Mouse (Mus musculus): ENCODE results near the gene St3gal4.

Gene St3gal4

DNA sequence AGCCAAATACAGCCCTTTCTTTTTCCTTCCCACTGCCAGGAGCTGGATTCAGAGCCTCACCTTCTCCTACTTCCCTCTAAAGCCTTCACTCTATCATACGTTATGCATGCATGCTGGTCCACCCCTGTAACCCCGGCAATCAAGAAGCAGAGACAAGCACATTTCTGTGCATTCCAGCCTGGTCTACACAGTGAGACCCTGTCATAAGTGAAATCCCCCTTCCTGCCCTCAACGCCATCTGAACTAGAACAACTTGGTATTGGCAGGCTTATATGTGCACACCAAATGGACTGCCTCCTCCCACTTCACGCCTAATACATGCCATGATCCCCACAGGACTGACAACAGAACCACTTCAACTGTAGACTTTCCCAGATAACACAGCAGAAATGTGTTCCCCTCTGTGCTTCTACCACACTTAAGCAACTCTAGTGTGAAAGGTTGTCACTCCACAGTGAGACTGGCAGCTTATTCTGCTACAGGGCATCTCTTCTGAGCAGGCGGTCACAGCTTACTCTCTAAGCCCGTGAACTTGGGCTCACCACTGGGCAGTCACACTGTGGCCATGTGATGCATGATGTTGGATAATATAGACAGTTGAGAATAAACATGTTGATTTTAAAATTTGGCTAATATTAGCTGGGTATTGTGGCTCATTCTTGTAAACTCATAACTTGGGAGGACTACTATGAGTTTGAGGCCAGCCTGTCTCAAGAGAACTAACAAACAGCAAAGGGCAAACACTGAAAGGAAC, 68.2 kb downstream of the St3gal4 start:
- in situ Hi-C loops (cut with MboI, MseI) = no loop called here

DNA sequence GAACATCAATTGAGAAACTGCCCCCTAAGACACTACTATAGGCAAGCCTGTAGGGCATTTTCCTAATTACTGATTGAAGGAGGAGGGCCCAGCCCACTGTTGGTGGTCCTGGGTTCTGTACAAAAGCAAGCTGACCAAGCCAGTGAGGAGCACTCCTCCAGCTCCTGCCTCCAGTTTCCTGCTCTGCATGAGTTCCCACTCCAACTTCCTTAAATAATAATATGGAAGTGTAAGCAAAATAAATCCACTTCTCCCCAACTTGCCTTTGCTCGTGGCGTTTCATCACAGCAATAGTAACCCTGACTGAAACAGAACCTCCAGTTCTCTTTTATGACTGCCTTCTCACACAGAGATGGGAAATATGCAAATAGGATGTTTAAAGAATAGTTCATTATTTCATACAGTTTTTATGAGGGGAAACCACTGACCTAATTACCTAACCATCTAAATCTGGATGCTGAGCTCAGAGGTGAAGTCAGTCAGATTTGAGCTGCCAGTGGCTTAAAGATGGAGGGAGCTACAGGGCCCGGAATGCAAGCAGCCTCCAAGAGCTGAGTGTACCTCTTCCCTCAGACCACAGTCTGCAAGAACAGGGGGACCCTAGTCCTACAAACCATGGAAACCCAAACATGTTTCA, 69.1 kb downstream of the St3gal4 start:
- in situ Hi-C loops (cut with MboI, MseI) = no loop called here

DNA sequence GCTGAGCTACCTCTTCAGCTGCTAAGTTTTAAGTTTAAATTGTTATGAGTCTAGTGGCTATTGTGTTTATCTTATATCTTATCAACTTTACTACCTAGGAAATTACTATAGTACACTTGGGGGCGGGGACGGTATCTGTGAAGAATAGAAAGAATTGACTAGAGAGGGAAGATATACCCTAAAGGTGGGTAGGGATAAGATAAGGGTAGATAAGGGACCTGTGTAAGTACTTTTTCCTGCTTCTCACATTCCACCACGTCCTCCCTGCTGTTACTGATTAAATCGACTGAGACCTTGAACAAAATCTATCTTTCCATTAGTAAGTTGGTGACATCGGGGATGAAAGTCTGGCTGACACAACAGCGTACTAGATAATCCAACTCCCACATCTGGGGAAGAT, 70.6 kb downstream of the St3gal4 start:
- in situ Hi-C loops (cut with MboI, MseI) = no loop called here

DNA sequence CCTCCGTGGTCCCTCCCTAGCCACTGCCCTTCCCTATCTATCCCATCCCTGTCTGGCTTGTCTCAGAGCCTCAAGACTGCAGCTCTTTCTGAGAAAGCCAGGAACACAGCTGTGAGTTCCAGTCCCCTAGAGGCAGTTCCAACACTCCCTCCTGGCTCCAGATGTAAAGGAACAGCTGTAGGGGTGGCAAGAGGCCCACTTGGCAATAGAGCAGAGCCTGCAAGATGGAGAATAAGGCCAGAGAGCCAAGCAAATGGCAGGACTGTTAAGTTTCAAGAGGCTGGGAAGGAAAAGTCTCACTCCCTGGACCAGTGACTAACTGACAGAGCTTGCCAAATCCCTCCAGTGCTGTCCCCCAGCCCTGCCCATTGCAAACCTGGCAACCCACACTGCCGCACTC, 73.3 kb downstream of the St3gal4 start:
- in situ Hi-C loops (cut with MboI, MseI) = no loop called here

- in situ Hi-C loops (cut with MboI, MseI) = no loop called here
These were observed 74.0 kb downstream of the St3gal4 start for GRCm38 (mm10) chr9:35045031-35045531.

GRCm38 (mm10) chr9:35044458-35044857, 74.6 kb downstream of the St3gal4 start:
- in situ Hi-C loops (cut with MboI, MseI) = no loop called here

DNA sequence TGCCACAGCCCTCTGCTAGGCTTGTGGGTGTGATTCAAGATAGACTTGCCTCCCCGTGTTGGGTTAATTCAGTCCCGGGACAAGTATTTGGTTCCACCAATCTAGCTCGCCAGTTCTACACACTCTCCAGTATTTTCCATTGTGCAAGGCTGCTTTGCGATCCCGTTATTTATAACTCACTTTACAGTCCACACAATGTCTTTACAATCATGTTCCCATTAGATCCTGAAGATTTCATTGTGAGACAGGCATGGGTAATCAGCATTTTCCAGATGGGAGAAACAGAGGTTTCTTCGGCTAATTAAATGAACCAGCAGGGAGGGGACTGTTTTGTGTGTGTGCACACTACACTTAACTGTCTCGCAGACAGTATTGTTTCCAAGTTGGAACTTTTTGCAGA, 75.4 kb downstream of the St3gal4 start:
- in situ Hi-C loops (cut with MboI, MseI) = no loop called here

DNA sequence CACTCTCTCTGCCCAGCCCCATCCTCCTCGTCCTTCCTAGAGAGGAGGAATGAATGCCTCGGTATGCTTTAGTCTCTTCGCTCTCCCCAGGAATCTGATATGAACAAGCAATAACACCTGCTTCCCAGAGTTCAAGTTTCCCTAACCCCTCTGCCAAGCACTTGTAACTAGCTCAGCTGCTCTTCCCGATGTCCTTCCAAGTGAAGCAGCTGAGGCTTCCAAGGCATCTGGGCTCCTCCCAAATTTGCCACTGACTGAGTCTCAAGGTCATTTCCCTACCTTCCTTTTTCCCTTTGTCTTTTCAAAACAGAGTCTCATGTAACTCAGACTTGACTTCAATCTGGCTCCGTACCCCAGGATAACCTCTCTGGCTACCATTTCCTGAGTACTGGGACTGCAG, 77.6 kb downstream of the St3gal4 start:
- in situ Hi-C loops (cut with MboI, MseI) = no loop called here

- in situ Hi-C loops (cut with MboI, MseI) = no loop called here
These were observed 79.2 kb downstream of the St3gal4 start for GRCm38 (mm10) chr9:35039846-35040245.

DNA sequence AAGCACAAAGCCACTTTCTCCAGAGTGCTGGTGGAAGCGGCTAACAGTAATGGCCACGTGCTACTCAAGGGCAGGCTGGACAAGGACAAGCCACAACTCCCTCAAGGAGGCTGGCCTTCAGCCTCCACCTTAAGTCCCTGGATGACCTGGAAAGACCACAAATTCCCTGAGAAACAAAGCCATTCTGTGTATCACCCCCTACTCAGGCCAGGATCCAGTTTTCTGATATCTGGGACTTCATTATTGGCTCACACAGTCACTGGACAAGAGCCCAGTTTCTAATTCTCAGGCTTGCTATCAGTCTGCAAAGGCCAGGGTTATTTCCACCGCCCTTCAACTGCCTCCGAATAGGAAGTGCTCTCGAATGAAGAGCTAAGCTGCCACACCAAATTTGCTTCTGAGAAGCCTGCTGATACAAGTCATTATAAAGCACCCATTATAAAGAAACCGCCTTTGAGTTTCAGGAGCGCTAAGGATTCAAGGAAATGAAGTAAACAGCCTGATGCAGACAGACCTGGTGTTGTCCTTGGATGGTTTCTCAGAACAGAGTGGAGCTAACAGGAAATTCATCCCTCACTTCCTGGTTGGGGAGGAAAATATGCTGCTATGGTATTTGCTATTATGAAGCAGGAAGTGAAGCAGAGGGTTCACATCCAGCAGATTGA, 80.0 kb downstream of the St3gal4 start:
- in situ Hi-C loops (cut with MboI, MseI) = no loop called here

DNA sequence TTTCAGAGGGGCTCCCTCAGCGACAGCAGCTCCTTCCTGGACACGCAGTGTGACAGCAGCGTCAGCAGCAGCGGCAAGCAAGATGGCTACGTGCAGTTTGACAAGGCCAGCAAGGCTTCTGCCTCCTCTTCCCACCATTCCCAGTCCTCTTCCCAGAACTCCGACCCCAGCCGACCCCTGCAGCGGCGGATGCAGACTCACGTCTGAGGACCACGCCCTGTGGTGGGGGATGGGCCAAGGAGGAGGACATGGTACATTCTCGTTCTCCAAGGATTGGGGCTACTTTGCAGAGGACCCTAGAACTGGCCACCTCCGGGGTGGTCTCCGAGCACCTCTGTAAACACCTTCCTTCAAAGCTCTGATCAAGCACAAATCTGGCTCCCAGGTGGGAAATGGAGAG, 84.0 kb downstream of the St3gal4 start:
- in situ Hi-C loops (cut with MboI, MseI) = no loop called here

- in situ Hi-C loops (cut with MboI, MseI) = no loop called here
These were observed 86.6 kb downstream of the St3gal4 start for GRCm38 (mm10) chr9:35032457-35032856.

DNA sequence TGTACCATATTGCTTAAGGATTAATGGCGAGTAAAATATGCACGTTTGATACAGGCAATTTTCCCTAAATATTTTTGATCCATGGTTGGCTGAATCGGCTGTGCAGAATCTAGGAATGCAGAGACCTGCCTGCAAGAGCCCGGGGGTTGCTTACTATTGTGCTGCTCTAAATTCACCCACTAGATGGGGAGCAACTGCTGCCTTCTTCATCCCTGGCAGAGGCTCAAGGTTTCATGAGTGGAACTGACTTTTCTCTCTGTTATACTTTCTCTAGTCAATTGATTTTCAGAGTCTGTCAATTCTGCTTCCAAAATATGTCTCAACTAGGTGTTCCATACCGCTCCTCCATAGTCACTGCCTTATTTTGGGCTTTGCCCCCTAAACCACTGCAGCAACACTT, 88.2 kb downstream of the St3gal4 start:
- in situ Hi-C loops (cut with MboI, MseI) = no loop called here

GRCm38 (mm10) chr9:35027382-35027997, 91.6 kb downstream of the St3gal4 start:
- in situ Hi-C loops (cut with MboI, MseI) = no loop called here

DNA sequence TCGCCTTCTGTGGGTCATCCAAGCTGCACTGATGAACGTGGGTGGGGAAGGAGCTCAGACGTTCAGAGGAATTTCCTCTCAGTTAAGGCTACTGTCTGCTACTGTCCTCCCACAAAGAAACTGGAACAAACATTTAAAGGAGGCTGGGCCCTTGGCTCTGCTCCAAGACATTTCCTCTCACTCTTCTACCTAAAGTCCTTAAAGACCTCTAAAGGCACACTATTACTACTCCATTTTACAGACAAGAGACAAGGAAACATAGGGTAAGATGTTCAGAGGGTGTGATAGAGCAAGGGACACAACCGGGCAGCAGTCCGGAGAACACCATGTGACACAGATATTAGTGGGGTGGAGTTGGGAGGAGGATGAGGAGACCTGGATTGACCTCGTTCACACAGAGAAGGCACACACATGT, 92.2 kb downstream of the St3gal4 start:
- in situ Hi-C loops (cut with MboI, MseI) = no loop called here

DNA sequence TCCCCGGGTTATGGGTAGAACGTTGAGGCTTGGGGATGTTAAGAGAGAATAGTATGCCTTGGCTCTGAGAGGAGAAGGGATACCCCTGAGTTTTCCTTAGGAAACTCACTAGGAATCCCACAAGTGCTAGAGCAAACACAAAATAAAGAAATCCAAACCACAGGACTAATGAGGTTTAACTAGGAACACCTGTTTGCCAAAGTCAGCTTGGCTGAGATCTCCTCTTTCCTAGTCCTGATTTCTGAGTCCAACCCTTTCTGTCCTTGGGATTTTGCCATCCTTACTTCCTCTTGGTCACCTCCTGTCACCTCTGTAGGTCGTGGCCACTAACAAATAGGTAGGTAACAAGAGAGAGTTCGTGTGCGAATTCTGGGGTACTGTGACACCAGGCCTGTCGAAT, 92.8 kb downstream of the St3gal4 start:
- in situ Hi-C loops (cut with MboI, MseI) = no loop called here

- in situ Hi-C loops (cut with MboI, MseI) = no loop called here
These were observed 94.2 kb downstream of the St3gal4 start for GRCm38 (mm10) chr9:35024591-35025496.

DNA sequence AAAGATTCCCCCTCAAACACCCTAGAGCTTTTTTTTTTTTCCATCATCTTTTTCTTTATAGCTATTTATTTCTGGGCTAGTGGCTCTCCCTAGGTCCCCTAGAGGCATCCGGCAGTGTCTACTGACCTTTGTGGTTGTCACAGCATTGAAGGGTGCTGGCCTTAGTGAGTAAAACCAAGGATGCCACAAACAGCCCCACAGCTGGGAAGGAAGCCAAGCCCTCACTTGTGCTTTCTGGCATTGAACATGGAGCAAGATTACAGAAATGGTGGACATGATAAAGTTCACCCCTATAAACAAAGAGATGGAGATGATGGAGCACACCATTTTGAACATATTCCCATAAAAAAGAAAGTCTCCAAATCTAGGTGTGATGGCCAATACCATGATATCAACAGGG, 97.3 kb downstream of the St3gal4 start:
- in situ Hi-C loops (cut with MboI, MseI) = no loop called here

- in situ Hi-C loops (cut with MboI, MseI) = no loop called here
These were observed 98.9 kb downstream of the St3gal4 start for GRCm38 (mm10) chr9:35020015-35020653.

- in situ Hi-C loops (cut with MboI, MseI) = no loop called here
These were observed 99.7 kb downstream of the St3gal4 start for GRCm38 (mm10) chr9:35019372-35019771.

- in situ Hi-C loops (cut with MboI, MseI) = no loop called here
These were observed 101.0 kb downstream of the St3gal4 start for GRCm38 (mm10) chr9:35018056-35018455.

Measured in regulatory T cell (primary cell).